Mouse (Mus musculus) midbrain, embryonic 14.5 days (tissue): ENCODE data around the gene Gramd2. TPM values are rescaled to one million over a fixed set of nuclear protein-coding genes. Genes with fewer than 3 reads are reported as not detected.
A peak's percentile ranks its signal among the peaks of the same experiment; 100 is the strongest.

Experiments used
- ATAC-seq: fragments of 200-750 bp; cut with Nextera tagmentation; 2 replicates; pipeline ENCODE4 v1.8.0; 2017; ENCODE audit warnings: moderate number of reproducible peaks, moderate library complexity; ENCODE audit not compliant: low FRiP score, low TSS enrichment
- DNase-seq: peaks from one replicate; pipeline ENCODE4 v3.0.0-alpha.2; 2015
- H3K27ac ChIP-seq: fragments of 300-500 bp; sonication (generic); replicated peaks from 2 replicates; pipeline ENCODE4 v1.5.1; 2014; ENCODE audit warnings: mild to moderate bottlenecking, low read depth, low read length, moderate library complexity
- H3K27me3 ChIP-seq: fragments of 300-500 bp; sonication (generic); 2 replicates; pipeline ENCODE4 v1.6.1; 2014; ENCODE audit warnings: low read length, control low read depth, mixed read lengths; ENCODE audit not compliant: control insufficient read depth, insufficient read depth
- H3K36me3 ChIP-seq: fragments of 300-500 bp; sonication (generic); 2 replicates; pipeline ENCODE4 v1.6.1; 2014; ENCODE audit warnings: low read length, control low read depth; ENCODE audit not compliant: control insufficient read depth, insufficient read depth
- H3K4me1 ChIP-seq: fragments of 300-500 bp; sonication (generic); 2 replicates; pipeline ENCODE4 v1.6.1; 2014; ENCODE audit warnings: mild to moderate bottlenecking, antibody characterized with exemption, low read length, control low read depth; ENCODE audit not compliant: control insufficient read depth, insufficient read depth
- H3K4me2 ChIP-seq: fragments of 300-500 bp; sonication (generic); 2 replicates; pipeline ENCODE4 v1.6.1; 2014; ENCODE audit warnings: mild to moderate bottlenecking, low read length, moderate library complexity
- H3K4me3 ChIP-seq: fragments of 300-500 bp; sonication (generic); replicated peaks from 2 replicates; pipeline ENCODE4 v1.5.1; 2014; ENCODE audit warnings: low read depth, low read length
- H3K9ac ChIP-seq: fragments of 300-500 bp; sonication (generic); replicated peaks from 2 replicates; pipeline ENCODE4 v1.6.1; 2014; ENCODE audit warnings: mild to moderate bottlenecking, low read length, moderate library complexity
- H3K9me3 ChIP-seq: fragments of 300-500 bp; sonication (generic); 2 replicates; pipeline ENCODE4 v1.6.1; 2016; ENCODE audit warnings: low read length, control low read depth, mixed read lengths; ENCODE audit not compliant: control insufficient read depth
- WGBS: fragments of 180-500 bp; shearing (Covaris S2); extraction: QIAGEN DNeasy Blood & Tissue Kit; methylation state at CpG from one replicate; pipeline ENCODE4 v1.1.7; 2014; 5-methylcytosine and 5-hydroxymethylcytosine counted together
- polyA plus RNA-seq: library from polyadenylated mRNA; unstranded; fragments of >200 nt; fragmentation: Nextera tagmentation; extraction: Ambion mirVana; gene quantifications from 2 replicates; pipeline ENCODE4 v1.2.1, GENCODE M21; 2014

The Gramd2 gene
- 2.8 and 5.2 TPM in 2 replicates for polyA plus RNA-seq

DNA sequence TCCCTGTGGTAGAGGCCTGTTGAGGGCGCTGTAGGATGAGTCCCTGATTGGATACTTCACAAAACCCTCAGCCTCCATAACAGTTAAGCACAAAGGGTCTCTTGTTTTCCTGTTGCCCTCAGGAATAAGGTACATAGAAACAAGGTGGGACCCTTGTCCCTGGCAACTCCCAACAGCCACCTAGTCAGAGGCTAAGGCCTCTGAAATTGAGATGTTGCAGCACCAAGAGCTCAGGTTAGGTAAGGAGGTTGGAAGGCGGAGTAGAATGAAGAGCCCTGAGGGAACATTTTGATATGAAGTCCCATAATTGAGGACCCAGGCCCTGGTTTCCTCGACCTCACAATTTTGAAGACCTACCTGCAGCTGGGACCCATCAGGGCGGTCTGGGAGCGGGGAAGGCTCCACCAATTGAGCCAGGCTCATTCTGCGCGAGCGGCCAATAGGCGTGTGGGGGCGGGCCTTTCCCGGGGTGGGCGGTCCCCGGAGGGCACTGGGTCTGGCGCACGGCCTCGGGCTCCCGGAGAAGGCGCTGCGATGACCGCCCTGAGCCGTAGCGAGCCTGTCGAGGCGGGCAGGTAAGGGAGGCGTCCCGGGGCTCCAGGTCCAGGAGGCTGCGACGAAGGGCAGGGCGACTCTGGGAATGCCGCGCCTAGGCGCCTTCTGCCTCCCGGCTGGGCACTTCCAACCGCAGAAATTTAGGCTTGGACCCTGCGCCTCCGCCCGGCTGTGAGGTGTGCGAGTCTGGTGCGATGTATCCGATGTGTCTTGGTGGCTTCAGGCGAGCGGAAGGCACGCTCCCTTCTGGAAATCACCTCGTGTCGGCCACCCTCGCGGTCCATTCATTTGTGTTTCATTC lies at the start of gene Gramd2:
Gene Gramd2, plus strand, starts transcription at position 467 of the 856 bp plus-strand sequence.
- 1% methylated on average over 47 of the region's 47 CpGs for WGBS
- H3K4me3 ChIP-seq = peak within 1 kb of the TSS; percentile 49
- H3K9ac ChIP-seq = peak within 1 kb of the TSS; percentile 60
- peak within 1 kb of the TSS; percentile 82 for H3K4me2 ChIP-seq
- H3K9me3 ChIP-seq = no peaks in the 10 kb centered on the region
- peaks cover 47% of the 10 kb centered on the region for H3K36me3 ChIP-seq
- H3K27me3 ChIP-seq = peaks cover 16% of the 10 kb centered on the region; the same call in 1 of the 2 replicates
- ATAC-seq (peak; percentile 92), DNase-seq (peak; percentile 91)
- no peak within 1 kb of the TSS for H3K27ac ChIP-seq
- H3K4me1 ChIP-seq = peaks cover 10% of the 10 kb centered on the region; the same call in 1 of the 2 replicates

DNA sequence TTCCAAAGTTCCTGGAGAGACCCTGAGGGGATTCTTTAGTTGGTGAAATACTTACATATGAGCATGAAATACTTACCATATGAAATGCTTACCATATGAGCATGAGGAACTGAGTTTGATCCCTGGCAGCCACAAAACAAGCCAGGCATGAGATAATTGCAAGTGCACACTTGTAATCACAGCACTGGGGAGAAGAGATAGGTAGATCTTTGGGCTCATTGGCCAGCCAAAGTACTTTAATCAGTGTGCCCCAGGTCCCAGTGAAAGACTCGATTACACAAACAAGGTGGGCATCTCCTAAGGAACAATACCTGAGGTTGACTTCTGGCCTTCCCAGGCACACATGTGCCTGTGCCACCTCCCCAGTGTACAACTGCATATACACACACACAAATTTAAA lies 41.6 kb upstream of the Gramd2 start:
- Histone ChIP-seq H3K27ac (no peak overlapping the region), H3K4me1 (no peaks in the 10 kb centered on the region), H3K36me3 (peaks cover 90% of the 10 kb centered on the region), H3K4me3 (no peak overlapping the region), H3K27me3 (no peaks in the 10 kb centered on the region), H3K4me2 (no peak overlapping the region), H3K9ac (no peak overlapping the region), H3K9me3 (no peaks in the 10 kb centered on the region)
- DNase-seq (no peak), ATAC-seq (no peak)
- WGBS = 85% methylated on average over 1 of the region's 1 CpGs

- no peak overlapping the region for H3K27ac ChIP-seq
- H3K9ac ChIP-seq = no peak overlapping the region
- H3K4me3 ChIP-seq = no peak overlapping the region
- WGBS = 92% methylated on average over 4 of the region's 4 CpGs
- H3K27me3 ChIP-seq = no peaks in the 10 kb centered on the region
- no peak for DNase-seq
- peaks cover 90% of the 10 kb centered on the region for H3K36me3 ChIP-seq
- H3K9me3 ChIP-seq = no peaks in the 10 kb centered on the region
- no peak for ATAC-seq
- no peak overlapping the region for H3K4me2 ChIP-seq
- no peaks in the 10 kb centered on the region for H3K4me1 ChIP-seq
These were observed 40.0 kb upstream of the Gramd2 start for GRCm38 (mm10) chr9:59639936-59640335.

GRCm38 (mm10) chr9:59641320-59641719 lies 38.6 kb upstream of the Gramd2 start:
- H3K27ac ChIP-seq = no peak overlapping the region
- 89% methylated on average over 2 of the region's 2 CpGs for WGBS
- H3K9me3 ChIP-seq = no peaks in the 10 kb centered on the region
- H3K9ac ChIP-seq = no peak overlapping the region
- no peak overlapping the region for H3K4me3 ChIP-seq
- DNase-seq = no peak
- H3K4me1 ChIP-seq = no peaks in the 10 kb centered on the region
- no peaks in the 10 kb centered on the region for H3K27me3 ChIP-seq
- no peak for ATAC-seq
- peaks cover 88% of the 10 kb centered on the region for H3K36me3 ChIP-seq
- H3K4me2 ChIP-seq = no peak overlapping the region

DNA sequence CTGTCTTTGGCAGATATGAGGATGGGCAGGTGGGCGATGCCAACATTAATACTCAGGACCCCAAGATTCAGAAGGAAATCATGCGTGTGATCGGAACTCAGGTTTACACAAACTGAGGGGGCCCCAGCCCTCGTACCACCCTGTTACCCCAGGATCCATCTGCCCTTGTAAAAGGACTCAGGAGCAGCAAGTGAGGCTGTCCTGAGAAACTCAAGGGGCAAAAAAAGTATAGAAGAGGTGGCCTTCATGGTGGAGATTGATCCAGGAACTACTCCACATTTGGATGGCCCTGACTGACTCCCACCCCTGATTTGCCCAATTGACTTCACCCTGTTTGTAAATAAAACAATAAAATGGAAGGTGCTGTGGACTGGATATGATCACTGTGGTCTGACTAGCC lies 30.0 kb upstream of the Gramd2 start:
- no peak for DNase-seq
- peaks cover 65% of the 10 kb centered on the region for H3K36me3 ChIP-seq
- WGBS = 96% methylated on average over 4 of the region's 4 CpGs

DNA sequence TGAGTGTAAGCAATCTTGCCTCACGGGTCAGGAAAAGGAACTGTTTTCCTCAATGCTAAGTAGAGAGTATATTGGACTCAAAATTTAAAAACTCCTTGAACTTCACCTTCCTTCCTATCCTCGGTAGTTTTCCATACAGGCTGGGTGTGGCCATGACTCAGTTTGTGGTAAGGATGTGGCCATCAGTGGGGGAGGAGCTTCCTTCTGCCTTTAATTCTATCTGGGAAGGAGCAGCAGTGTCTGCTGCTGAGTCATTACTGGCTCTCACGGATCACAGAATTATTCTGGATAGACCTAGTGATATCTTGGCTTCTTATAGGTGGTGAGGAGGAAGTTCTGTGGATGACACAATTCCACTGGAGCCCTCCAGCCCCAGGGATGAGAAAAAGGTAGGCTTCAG lies 26.6 kb upstream of the Gramd2 start:
- DNase-seq (no peak), ATAC-seq (no peak)
- no peak overlapping the region for H3K9ac ChIP-seq
- H3K9me3 ChIP-seq = no peaks in the 10 kb centered on the region
- no peak overlapping the region for H3K4me3 ChIP-seq
- H3K27ac ChIP-seq = no peak overlapping the region
- H3K4me1 ChIP-seq = peaks cover 8% of the 10 kb centered on the region
- peaks cover 39% of the 10 kb centered on the region for H3K36me3 ChIP-seq
- H3K4me2 ChIP-seq = no peak overlapping the region
- WGBS = 46% methylated on average over 3 of the region's 3 CpGs
- H3K27me3 ChIP-seq = no peaks in the 10 kb centered on the region

More for the DNA sequence above, 30.0 kb upstream of the Gramd2 start:
- no peaks in the 10 kb centered on the region for H3K4me1 ChIP-seq
- H3K9ac ChIP-seq = no peak overlapping the region
- H3K4me2 ChIP-seq = no peak overlapping the region
- ATAC-seq = no peak
- no peak overlapping the region for H3K4me3 ChIP-seq
- no peaks in the 10 kb centered on the region for H3K27me3 ChIP-seq
- no peak overlapping the region for H3K27ac ChIP-seq
- H3K9me3 ChIP-seq = no peaks in the 10 kb centered on the region

GRCm38 (mm10) chr9:59654450-59654983 lies 25.4 kb upstream of the Gramd2 start:
- no peak overlapping the region for H3K4me2 ChIP-seq
- no peak overlapping the region for H3K9ac ChIP-seq
- H3K4me1 ChIP-seq = peaks cover 19% of the 10 kb centered on the region
- no peaks in the 10 kb centered on the region for H3K27me3 ChIP-seq
- peaks cover 27% of the 10 kb centered on the region for H3K36me3 ChIP-seq
- ATAC-seq (no peak), DNase-seq (no peak)
- H3K27ac ChIP-seq = no peak overlapping the region
- H3K9me3 ChIP-seq = no peaks in the 10 kb centered on the region
- WGBS = 93% methylated on average over 2 of the region's 2 CpGs
- H3K4me3 ChIP-seq = no peak overlapping the region

GRCm38 (mm10) chr9:59655958-59656634 lies 23.8 kb upstream of the Gramd2 start, which contains the start of gene Pkm:
TSS of gene Pkm (plus strand) at chr9:59656368.
- Histone ChIP-seq H3K9ac (peak within 1 kb of the TSS; percentile 86), H3K9me3 (no peaks in the 10 kb centered on the region), H3K4me1 (peaks cover 35% of the 10 kb centered on the region), H3K27me3 (no peaks in the 10 kb centered on the region), H3K4me3 (peak within 1 kb of the TSS; percentile 82), H3K36me3 (peaks cover 19% of the 10 kb centered on the region), H3K4me2 (peak within 1 kb of the TSS; percentile 62), H3K27ac (peak within 1 kb of the TSS; percentile 98)
- ATAC-seq (peak; percentile 91), DNase-seq (peak; percentile 98)
- WGBS = under 1% methylated on average over 46 of the region's 46 CpGs
